Mouse (Mus musculus): Measurements from ENCODE around the gene Atg5.

Atg5 gene

GRCm38 (mm10) chr10:44353467-44353866 is 85.3 kb downstream of the Atg5 start:
- DNase-seq (ENCODE audit: low spot score in 2 of 2): no peak

- DNase-seq (ENCODE audit: low spot score in 2 of 2): no peak
Observed at GRCm38 (mm10) chr10:44354393-44354792, 86.2 kb downstream of the Atg5 start.

- DNase-seq (ENCODE audit: low spot score in 2 of 2): no peak
Observed at GRCm38 (mm10) chr10:44355216-44355615, 87.1 kb downstream of the Atg5 start.

- DNase-seq (ENCODE audit: low spot score in 2 of 2): no peak
Observed at GRCm38 (mm10) chr10:44356625-44357024, 88.5 kb downstream of the Atg5 start.

- no peak for DNase-seq (ENCODE audit: low spot score in 2 of 2)
Observed at GRCm38 (mm10) chr10:44357316-44357715, 89.2 kb downstream of the Atg5 start.

GRCm38 (mm10) chr10:44358816-44359215 is 90.7 kb downstream of the Atg5 start:
- no peak for DNase-seq (ENCODE audit: low spot score in 2 of 2)

GRCm38 (mm10) chr10:44360632-44361031 is 92.5 kb downstream of the Atg5 start:
- DNase-seq (ENCODE audit: low spot score in 2 of 2): no peak

- no peak for DNase-seq (ENCODE audit: low spot score in 2 of 2)
Observed at GRCm38 (mm10) chr10:44362435-44362834, 94.3 kb downstream of the Atg5 start.

- DNase-seq (ENCODE audit: low spot score in 2 of 2): no peak
Observed at GRCm38 (mm10) chr10:44362846-44363245, 94.7 kb downstream of the Atg5 start.

GRCm38 (mm10) chr10:44366186-44366585 is 98.0 kb downstream of the Atg5 start:
- no peak for DNase-seq (ENCODE audit: low spot score in 2 of 2)

- DNase-seq (ENCODE audit: low spot score in 2 of 2): no peak
Observed at GRCm38 (mm10) chr10:44367043-44367442, 98.9 kb downstream of the Atg5 start.

- DNase-seq (ENCODE audit: low spot score in 2 of 2): no peak
Observed at GRCm38 (mm10) chr10:44368596-44368995, 100.4 kb downstream of the Atg5 start.

GRCm38 (mm10) chr10:44370666-44371065 is 102.5 kb downstream of the Atg5 start:
- DNase-seq (ENCODE audit: low spot score in 2 of 2): no peak

GRCm38 (mm10) chr10:44372210-44372609 is 104.1 kb downstream of the Atg5 start:
- DNase-seq (ENCODE audit: low spot score in 2 of 2): no peak

- no peak for DNase-seq (ENCODE audit: low spot score in 2 of 2)
Observed at GRCm38 (mm10) chr10:44374678-44375077, 106.5 kb downstream of the Atg5 start.

- no peak for DNase-seq (ENCODE audit: low spot score in 2 of 2)
Observed at GRCm38 (mm10) chr10:44375501-44375900, 107.3 kb downstream of the Atg5 start.

- peak; percentile 42 to 58 for DNase-seq (ENCODE audit: low spot score in 2 of 2)
Observed at GRCm38 (mm10) chr10:44377821-44378220, 109.7 kb downstream of the Atg5 start.

- DNase-seq (ENCODE audit: low spot score in 2 of 2): no peak
Observed at GRCm38 (mm10) chr10:44378403-44378802, 110.2 kb downstream of the Atg5 start.

GRCm38 (mm10) chr10:44380476-44381208 is 112.5 kb downstream of the Atg5 start:
- DNase-seq (ENCODE audit: low spot score in 2 of 2): peak; percentile 55 to 69

- DNase-seq (ENCODE audit: low spot score in 2 of 2): peak; percentile 31 to 37
Observed at GRCm38 (mm10) chr10:44381397-44381796, 113.2 kb downstream of the Atg5 start.

GRCm38 (mm10) chr10:44381948-44382347 is 113.8 kb downstream of the Atg5 start:
- DNase-seq (ENCODE audit: low spot score in 2 of 2): no peak

GRCm38 (mm10) chr10:44383213-44383612 is 115.1 kb downstream of the Atg5 start:
- no peak for DNase-seq (ENCODE audit: low spot score in 2 of 2)

- DNase-seq (ENCODE audit: low spot score in 2 of 2): no peak
Observed at GRCm38 (mm10) chr10:44385227-44385626, 117.1 kb downstream of the Atg5 start.

- no peak for DNase-seq (ENCODE audit: low spot score in 2 of 2)
Observed at GRCm38 (mm10) chr10:44388706-44389233, 120.6 kb downstream of the Atg5 start.

Data from frontal cortex, postnatal 36 days (tissue).